Mouse (Mus musculus) cerebellum, adult 2 months (tissue): ENCODE measurements around the gene Fig4.

Source experiments
- CTCF ChIP-seq: fragments of 200-500 bp; IDR thresholded peaks from 2 replicates; pipeline ENCODE4 v1.5.1; 2011; ENCODE audit warnings: low read depth, mild to moderate bottlenecking, control low read depth, low read length, moderate library complexity, borderline replicate concordance; ENCODE audit not compliant: insufficient read depth
- POLR2A ChIP-seq: fragments of 200-500 bp; IDR thresholded peaks from 2 replicates; pipeline ENCODE4 v1.6.1; 2011; ENCODE audit warnings: low read length, control low read depth, borderline replicate concordance; ENCODE audit not compliant: insufficient read depth

DNA sequence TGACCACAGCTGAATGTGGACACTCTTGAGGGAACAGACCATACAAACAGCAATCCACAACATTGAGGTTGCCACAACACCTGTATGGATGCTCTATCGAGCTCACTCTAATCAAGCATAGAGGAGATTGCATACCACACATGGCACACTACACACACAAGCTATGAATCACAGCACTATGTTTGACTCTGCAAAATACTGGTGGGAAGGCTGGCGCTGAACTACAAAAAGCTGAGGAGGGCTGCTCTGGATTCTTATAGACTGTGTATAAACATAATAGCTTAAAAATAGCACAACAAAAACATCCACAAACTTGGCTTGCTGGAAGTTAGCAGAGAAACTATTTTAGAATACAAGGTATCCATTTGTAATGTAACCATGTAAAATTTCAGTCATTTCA, 22.3 kb downstream of the Fig4 start:
- TF ChIP-seq CTCF (no peak), POLR2A (no peak)
